Mouse (Mus musculus) lung, embryonic 15.5 days (tissue): ENCODE results near the gene Tnrc6c. TPM values are rescaled to one million over a fixed set of nuclear protein-coding genes. Genes with fewer than 3 reads are reported as not detected.

Experiments
- ATAC-seq: fragments of 200-750 bp; cut with Nextera tagmentation; 2 replicates; pipeline ENCODE4 v1.8.0; 2017; ENCODE audit warnings: moderate number of reproducible peaks, borderline replicate concordance; ENCODE audit not compliant: low FRiP score, low TSS enrichment; ENCODE audit errors: extremely low read depth
- H3K27ac ChIP-seq: fragments of 300-500 bp; sonication (generic); 2 replicates; pipeline ENCODE4 v1.5.1; 2015; ENCODE audit warnings: moderate library complexity, mild to moderate bottlenecking, inconsistent platforms
- H3K27me3 ChIP-seq: fragments of 300-500 bp; sonication (generic); 2 replicates; pipeline ENCODE4 v1.6.1; 2015; ENCODE audit warnings: inconsistent platforms
- H3K36me3 ChIP-seq: fragments of 300-500 bp; sonication (generic); 2 replicates; pipeline ENCODE4 v1.6.1; 2015; ENCODE audit warnings: inconsistent platforms
- H3K4me1 ChIP-seq: fragments of 300-500 bp; sonication (generic); 2 replicates; pipeline ENCODE4 v1.6.1; 2015; ENCODE audit warnings: inconsistent platforms
- H3K4me2 ChIP-seq: fragments of 300-500 bp; sonication (generic); 2 replicates; pipeline ENCODE4 v1.6.1; 2015; ENCODE audit warnings: inconsistent platforms, mild to moderate bottlenecking, moderate library complexity
- H3K4me3 ChIP-seq: fragments of 300-500 bp; sonication (generic); 2 replicates; pipeline ENCODE4 v1.5.1; 2015; ENCODE audit warnings: mild to moderate bottlenecking, inconsistent platforms
- H3K9ac ChIP-seq: fragments of 300-500 bp; sonication (generic); 2 replicates; pipeline ENCODE4 v1.6.1; 2015; ENCODE audit warnings: inconsistent platforms
- H3K9me3 ChIP-seq: fragments of 300-500 bp; sonication (generic); 2 replicates; pipeline ENCODE4 v1.6.1; 2016; ENCODE audit warnings: inconsistent platforms
- WGBS: fragments of 180-500 bp; shearing (Covaris S2); methylation state at CpG from one replicate; pipeline ENCODE4 v1.1.7; 2015; 5-methylcytosine and 5-hydroxymethylcytosine counted together
- polyA plus RNA-seq: library from polyadenylated mRNA; unstranded; fragments of >200 nt; fragmentation: Nextera tagmentation; extraction: Ambion mirVana; gene quantifications from 2 replicates; pipeline ENCODE4 v1.2.1, GENCODE M21; 2015

Gene Tnrc6c
- polyA plus RNA-seq, 1 experiment from 2014 or later = 10.7 TPM

DNA sequence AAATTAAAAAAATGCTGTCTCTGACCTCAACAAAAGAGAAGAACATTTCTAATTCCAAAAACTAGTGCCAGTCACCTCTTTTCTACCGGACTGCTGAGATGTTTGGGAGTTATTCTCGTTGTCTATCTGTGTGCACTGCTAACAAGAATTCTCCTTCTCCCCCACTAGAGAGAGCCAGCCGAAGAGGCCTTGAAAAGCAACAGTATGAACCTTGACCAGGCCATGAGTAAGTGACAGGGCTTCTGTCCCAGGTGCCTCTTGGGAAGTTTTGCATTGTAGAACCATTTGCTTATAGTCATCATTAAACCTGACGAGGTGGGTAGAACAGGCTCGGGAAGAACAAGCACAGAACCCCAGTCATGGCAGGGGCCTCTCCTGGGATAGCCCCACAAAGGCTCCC, 84.0 kb downstream of the Tnrc6c start:
- no peak overlapping the region for H3K27ac ChIP-seq
- H3K4me3 ChIP-seq = no peak overlapping the region
- no peak overlapping the region for H3K9ac ChIP-seq
- H3K4me2 ChIP-seq = no peak overlapping the region
- H3K36me3 ChIP-seq = peaks cover 74% of the 10 kb centered on the region
- no peak for ATAC-seq
- WGBS = 80% methylated on average over 5 of the region's 5 CpGs
- H3K27me3 ChIP-seq = no peaks in the 10 kb centered on the region
- H3K9me3 ChIP-seq = no peaks in the 10 kb centered on the region
- no peaks in the 10 kb centered on the region for H3K4me1 ChIP-seq

DNA sequence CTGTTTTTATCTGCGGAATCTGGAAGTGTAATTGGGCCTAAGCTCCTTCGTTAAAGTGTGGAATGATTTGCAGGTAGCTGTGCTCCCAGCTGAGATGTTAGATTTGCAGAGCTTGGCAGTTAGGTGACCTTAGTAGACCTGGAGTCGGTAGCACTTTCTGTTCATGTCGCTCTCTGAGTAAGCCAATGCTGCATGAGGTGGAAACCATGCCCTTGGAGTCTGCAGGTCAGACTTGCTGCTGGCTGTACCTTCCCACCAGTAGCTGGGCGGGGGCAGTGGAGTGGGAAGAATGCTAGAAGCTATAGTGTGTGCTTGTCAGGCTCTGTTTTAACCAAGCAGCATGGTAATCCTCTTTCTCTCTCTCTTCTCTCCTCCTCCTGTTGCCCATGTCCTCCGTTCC, 87.0 kb downstream of the Tnrc6c start:
- Histone ChIP-seq H3K4me1 (no peaks in the 10 kb centered on the region), H3K36me3 (peaks cover 89% of the 10 kb centered on the region), H3K27me3 (no peaks in the 10 kb centered on the region), H3K4me2 (no peak overlapping the region), H3K9ac (no peak overlapping the region), H3K9me3 (no peaks in the 10 kb centered on the region), H3K4me3 (no peak overlapping the region), H3K27ac (no peak overlapping the region)
- ATAC-seq = no peak
- WGBS = 82% methylated on average over 6 of the region's 6 CpGs

DNA sequence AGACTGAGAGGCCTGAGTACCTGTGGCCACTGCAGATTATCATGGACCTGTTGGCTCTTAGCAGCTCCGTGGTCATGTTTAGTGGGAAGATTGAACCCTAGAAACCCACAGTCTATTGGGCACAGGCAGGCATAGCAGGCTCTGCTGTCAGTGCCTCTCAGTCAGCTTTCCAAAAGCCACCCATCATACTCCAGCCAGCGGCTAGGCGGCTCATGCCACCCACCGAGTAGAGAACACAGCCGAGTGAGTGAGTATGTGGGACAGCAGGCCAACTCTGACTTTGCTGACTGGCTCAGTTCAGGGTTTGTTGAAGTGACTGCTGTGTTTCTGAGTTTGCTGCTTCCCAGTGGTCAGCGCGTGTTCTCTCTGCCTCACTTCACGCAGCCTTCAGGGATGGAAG, 88.2 kb downstream of the Tnrc6c start:
- no peak overlapping the region for H3K4me3 ChIP-seq
- no peaks in the 10 kb centered on the region for H3K4me1 ChIP-seq
- peaks cover 87% of the 10 kb centered on the region for H3K36me3 ChIP-seq
- no peaks in the 10 kb centered on the region for H3K9me3 ChIP-seq
- no peak overlapping the region for H3K4me2 ChIP-seq
- H3K27ac ChIP-seq = no peak overlapping the region
- no peak for ATAC-seq
- no peaks in the 10 kb centered on the region for H3K27me3 ChIP-seq
- WGBS = 59% methylated on average over 8 of the region's 8 CpGs
- H3K9ac ChIP-seq = no peak overlapping the region

DNA sequence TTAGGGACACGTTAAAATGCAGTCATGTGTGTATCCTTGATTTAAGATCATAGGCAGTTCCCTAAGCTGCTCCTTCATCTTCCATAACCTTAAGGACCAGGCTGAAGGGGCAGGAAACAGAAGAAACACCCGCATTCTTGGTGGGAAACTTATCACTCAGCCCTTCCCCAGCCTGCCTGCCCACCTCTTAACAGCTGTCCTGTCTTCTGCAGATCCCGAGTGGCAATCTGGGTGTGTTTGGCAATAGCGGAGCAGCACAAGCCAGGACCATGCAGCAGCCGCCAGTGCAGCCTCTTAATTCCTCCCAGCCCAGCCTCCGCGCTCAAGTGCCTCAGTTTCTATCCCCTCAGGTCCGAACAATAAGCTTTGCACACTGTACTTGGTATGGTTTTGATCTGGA, 88.6 kb downstream of the Tnrc6c start:
- Histone ChIP-seq H3K4me3 (no peak overlapping the region), H3K27ac (no peak overlapping the region), H3K36me3 (peaks cover 88% of the 10 kb centered on the region), H3K4me2 (no peak overlapping the region), H3K27me3 (no peaks in the 10 kb centered on the region), H3K9ac (no peak overlapping the region), H3K9me3 (no peaks in the 10 kb centered on the region), H3K4me1 (no peaks in the 10 kb centered on the region)
- 79% methylated on average over 8 of the region's 8 CpGs for WGBS
- no peak for ATAC-seq

DNA sequence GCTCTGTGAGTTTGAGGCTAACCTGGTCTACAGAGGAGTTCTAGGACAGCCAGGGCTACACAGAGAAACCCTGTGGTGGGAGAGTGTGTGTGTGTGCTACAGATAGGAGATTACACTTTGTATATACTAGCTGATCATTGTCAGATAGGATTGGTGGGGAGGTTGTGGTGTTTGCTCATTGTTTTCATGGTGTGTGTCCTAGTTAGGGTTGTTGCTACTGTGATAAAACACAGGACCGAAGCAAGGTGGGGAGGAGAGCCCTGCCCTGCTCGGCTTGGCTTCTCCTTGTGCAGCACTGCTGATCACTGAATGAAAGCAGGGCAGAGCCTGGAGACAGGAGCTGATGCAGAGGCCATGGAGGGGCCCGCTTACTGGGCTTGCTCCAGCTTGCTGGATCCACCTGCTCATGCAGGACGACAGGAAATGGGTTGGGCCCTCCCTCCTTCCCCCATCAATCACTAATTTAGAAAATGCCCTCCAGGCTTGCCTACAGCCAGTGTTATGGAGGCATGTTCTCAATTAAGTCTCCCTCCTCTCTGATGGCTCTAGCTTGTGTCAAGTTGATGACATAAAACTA, 89.5 kb downstream of the Tnrc6c start:
- no peak overlapping the region for H3K4me3 ChIP-seq
- peaks cover 89% of the 10 kb centered on the region for H3K36me3 ChIP-seq
- ATAC-seq = no peak
- no peak overlapping the region for H3K27ac ChIP-seq
- no peaks in the 10 kb centered on the region for H3K27me3 ChIP-seq
- H3K9ac ChIP-seq = no peak overlapping the region
- no peak overlapping the region for H3K4me2 ChIP-seq
- 68% methylated on average over 4 of the region's 4 CpGs for WGBS
- no peaks in the 10 kb centered on the region for H3K4me1 ChIP-seq
- no peaks in the 10 kb centered on the region for H3K9me3 ChIP-seq

DNA sequence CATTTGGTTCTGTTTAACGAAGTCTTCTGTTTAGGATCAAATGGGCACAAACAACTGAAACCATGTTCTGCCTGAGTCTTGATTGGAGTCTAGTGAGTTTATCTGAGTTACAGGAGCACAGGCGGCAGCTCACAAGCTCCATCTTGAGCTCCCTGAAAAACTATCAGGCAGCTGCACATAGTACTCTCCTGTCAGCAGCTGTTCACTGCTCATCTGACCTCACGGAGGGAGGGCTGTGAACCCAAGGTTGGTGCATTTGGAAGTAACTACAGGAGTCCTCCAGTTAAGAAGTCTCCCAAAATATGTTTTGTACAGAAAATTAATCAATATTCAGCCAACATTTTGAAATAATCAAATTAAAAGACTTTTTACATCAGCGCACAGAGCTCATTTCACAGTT, 94.5 kb downstream of the Tnrc6c start:
- Histone ChIP-seq H3K4me3 (no peak overlapping the region), H3K9ac (no peak overlapping the region)
- 82% methylated on average over 4 of the region's 4 CpGs for WGBS

DNA sequence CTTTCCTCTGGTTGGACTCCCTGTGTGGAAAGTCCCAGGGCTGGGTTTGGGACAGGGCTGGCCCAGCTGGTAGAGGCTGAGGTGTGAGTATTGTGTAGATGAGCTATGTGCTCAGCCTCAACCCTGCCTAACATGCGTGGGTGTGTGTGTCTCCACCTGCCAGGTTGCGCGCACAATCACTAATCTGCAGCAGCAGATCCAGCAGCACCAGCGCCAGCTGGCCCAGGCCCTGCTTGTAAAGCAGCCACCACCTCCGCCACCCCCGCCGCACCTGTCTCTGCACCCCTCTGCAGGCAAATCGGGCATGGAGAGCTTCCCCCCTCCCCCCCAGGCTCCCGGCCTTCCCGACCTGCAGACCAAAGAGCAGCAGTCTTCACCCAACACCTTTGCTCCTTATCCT, 95.3 kb downstream of the Tnrc6c start:
- Histone ChIP-seq H3K27me3 (no peaks in the 10 kb centered on the region), H3K4me3 (no peak overlapping the region), H3K27ac (no peak overlapping the region), H3K4me2 (no peak overlapping the region), H3K36me3 (peaks cover 94% of the 10 kb centered on the region), H3K9me3 (no peaks in the 10 kb centered on the region), H3K9ac (no peak overlapping the region), H3K4me1 (no peaks in the 10 kb centered on the region)
- no peak for ATAC-seq
- WGBS = 92% methylated on average over 10 of the region's 10 CpGs

More for the DNA sequence above, 94.5 kb downstream of the Tnrc6c start:
- H3K4me1 ChIP-seq = no peaks in the 10 kb centered on the region
- H3K9me3 ChIP-seq = no peaks in the 10 kb centered on the region
- H3K27me3 ChIP-seq = no peaks in the 10 kb centered on the region
- H3K27ac ChIP-seq = no peak overlapping the region
- ATAC-seq = no peak
- H3K36me3 ChIP-seq = peaks cover 89% of the 10 kb centered on the region
- no peak overlapping the region for H3K4me2 ChIP-seq

DNA sequence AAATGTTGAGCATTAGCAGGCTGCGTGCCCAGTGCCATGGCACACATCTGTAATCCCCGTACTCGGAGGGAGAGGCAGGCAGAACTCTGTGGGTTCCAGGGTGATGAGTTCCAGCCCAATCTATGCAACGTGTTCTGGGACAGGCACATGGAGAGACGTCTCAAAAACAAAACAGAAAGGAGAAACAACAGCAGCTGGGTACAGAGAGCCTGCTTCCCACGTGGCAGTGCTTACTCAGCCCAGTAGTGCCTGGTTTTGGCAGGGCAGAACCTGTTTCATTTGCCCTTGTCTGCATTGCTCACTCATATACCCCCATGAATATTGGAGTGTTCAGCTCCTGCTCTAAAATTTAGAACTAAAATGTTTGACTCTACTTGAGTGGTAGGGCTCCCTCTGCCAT, 97.5 kb downstream of the Tnrc6c start:
- H3K9me3 ChIP-seq = no peaks in the 10 kb centered on the region
- no peak overlapping the region for H3K27ac ChIP-seq
- H3K4me3 ChIP-seq = no peak overlapping the region
- no peaks in the 10 kb centered on the region for H3K27me3 ChIP-seq
- peaks cover 94% of the 10 kb centered on the region for H3K36me3 ChIP-seq
- H3K4me2 ChIP-seq = no peak overlapping the region
- no peak overlapping the region for H3K9ac ChIP-seq
- H3K4me1 ChIP-seq = no peaks in the 10 kb centered on the region
- 81% methylated on average over 6 of the region's 6 CpGs for WGBS
- ATAC-seq = no peak

DNA sequence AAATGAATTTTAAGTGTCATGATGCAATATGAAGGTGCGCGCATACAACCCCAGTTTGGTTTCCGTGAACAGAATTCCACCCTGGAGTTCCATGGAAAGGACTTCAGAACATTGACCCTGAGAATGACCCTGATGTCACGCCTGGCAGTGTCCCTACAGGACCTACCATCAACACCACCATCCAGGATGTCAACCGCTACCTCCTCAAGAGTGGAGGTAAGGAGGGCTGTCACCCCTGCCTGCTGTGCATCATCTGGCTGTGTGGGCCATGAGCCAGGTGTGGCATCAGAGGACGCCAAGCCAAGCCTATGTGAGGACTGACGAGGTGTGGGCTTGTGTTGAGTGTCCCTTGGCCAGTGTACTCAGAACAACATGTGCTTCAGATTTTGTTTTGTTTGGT, 101.8 kb downstream of the Tnrc6c start:
- H3K9me3 ChIP-seq = no peaks in the 10 kb centered on the region
- no peak overlapping the region for H3K9ac ChIP-seq
- no peaks in the 10 kb centered on the region for H3K4me1 ChIP-seq
- no peaks in the 10 kb centered on the region for H3K27me3 ChIP-seq
- H3K36me3 ChIP-seq = peaks cover 87% of the 10 kb centered on the region
- H3K27ac ChIP-seq = no peak overlapping the region
- 94% methylated on average over 7 of the region's 7 CpGs for WGBS
- no peak overlapping the region for H3K4me3 ChIP-seq
- H3K4me2 ChIP-seq = no peak overlapping the region
- no peak for ATAC-seq

DNA sequence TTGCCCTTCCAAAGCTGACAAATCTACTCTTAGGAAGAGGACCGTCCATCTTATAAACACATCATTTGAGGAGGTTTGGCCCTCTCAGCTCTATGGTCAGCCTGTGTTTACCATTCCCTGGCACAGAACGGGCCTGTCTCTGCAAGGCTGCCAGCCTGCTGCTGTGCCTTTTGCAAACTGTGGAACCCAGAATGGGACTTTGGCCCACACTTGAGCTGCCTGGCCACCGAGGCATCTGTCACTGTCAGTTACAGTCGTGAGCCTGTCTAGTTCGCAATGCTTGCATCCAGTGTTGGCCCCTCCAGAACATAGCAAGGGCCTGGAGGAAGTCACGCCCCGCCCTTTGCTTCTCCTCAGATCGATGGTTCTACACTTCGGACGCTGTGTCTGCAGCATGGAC, 105.2 kb downstream of the Tnrc6c start:
- Histone ChIP-seq H3K4me1 (no peaks in the 10 kb centered on the region), H3K36me3 (peaks cover 74% of the 10 kb centered on the region), H3K9ac (no peak overlapping the region), H3K4me2 (no peak overlapping the region), H3K27me3 (no peaks in the 10 kb centered on the region), H3K9me3 (no peaks in the 10 kb centered on the region), H3K4me3 (no peak overlapping the region), H3K27ac (no peak overlapping the region)
- 77% methylated on average over 10 of the region's 10 CpGs for WGBS
- ATAC-seq = no peak

DNA sequence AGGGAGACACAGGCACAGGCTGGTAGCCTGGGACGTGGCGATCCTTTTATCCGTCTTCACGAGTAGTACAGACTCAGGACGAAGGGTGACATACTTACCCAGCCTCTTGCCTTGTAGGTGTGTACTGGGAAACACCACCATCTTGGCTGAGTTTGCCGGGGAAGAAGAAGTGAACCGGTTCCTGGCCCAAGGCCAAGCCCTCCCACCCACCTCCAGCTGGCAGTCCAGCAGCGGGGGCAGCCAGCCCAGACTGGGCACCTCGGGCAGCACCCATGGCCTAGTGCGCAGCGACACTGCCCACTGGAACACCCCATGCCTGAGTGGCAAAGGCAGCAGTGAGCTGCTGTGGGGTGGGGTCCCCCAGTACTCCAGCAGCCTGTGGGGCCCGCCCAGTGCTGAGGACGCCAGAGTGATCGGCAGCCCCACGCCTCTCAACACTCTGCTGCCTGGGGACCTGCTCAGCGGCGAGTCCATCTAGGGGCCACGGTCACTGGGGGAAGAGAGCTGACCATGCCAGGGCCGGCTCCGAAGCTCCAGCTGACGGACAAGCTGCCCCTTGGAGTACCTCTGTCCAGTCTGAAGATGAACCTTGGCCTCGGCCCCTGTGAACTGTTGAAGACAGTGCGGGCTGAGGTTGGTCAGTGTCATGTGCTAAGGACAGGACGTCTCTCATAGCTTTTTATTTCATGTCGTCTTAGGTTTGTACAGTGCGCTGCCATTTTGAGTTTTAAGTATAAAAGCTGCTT, 106.5 kb downstream of the Tnrc6c start:
- ATAC-seq = peak; percentile 32; the same call in 1 of the 2 replicates

DNA sequence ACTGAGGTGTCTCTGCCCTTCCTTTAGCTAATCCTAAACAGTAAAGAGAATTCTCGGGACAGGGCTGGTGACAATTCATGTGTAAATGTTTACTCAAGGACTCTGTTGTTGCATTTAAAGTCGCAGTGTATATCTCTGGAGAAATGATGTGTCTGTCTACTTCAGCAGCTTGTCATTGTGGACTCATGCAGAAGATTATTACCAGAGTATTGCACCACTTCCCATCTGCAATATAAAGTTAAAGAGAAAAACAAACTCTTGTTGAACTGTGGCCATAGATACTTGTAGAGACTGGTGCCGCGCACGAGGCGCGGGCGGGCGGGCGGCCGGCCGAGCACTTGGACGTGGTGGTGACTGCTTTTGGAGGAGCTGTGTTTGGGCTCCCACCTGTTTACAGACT, 107.7 kb downstream of the Tnrc6c start:
- WGBS = 78% methylated on average over 13 of the region's 13 CpGs
- ATAC-seq = no peak

More for the DNA sequence above, 106.5 kb downstream of the Tnrc6c start:
- no peaks in the 10 kb centered on the region for H3K9me3 ChIP-seq
- no peaks in the 10 kb centered on the region for H3K4me1 ChIP-seq
- H3K9ac ChIP-seq = no peak overlapping the region
- WGBS = 84% methylated on average over 26 of the region's 26 CpGs
- peaks cover 69% of the 10 kb centered on the region for H3K36me3 ChIP-seq
- no peak overlapping the region for H3K4me3 ChIP-seq
- H3K27me3 ChIP-seq = no peaks in the 10 kb centered on the region
- no peak overlapping the region for H3K27ac ChIP-seq
- H3K4me2 ChIP-seq = no peak overlapping the region

More for the DNA sequence above, 107.7 kb downstream of the Tnrc6c start:
- no peaks in the 10 kb centered on the region for H3K4me1 ChIP-seq
- H3K36me3 ChIP-seq = peaks cover 58% of the 10 kb centered on the region
- no peaks in the 10 kb centered on the region for H3K9me3 ChIP-seq
- no peak overlapping the region for H3K4me3 ChIP-seq
- no peak overlapping the region for H3K4me2 ChIP-seq
- no peak overlapping the region for H3K27ac ChIP-seq
- no peaks in the 10 kb centered on the region for H3K27me3 ChIP-seq
- H3K9ac ChIP-seq = no peak overlapping the region
